Comparison of ENCODE assay signal across 17 mouse cellular contexts in the genomic region with DNA sequence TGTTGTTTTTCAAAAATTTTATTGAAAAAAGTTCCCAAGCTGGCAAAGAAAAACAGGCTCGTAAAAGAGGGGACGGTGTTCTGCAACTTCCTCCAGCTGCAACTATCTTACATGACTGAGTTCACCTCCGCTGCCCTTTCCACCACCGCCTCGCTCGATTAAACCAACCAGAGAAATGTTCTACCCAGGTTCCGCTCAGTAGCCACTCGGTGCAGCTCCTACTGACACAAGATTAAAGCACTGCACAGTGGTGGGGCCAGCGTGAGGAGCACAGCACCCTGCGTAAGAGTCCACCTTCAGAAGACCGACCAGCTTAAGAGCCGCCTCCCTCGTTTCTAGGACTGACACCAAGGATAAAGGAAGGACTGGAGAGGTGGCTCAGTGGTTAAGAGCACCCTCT. TPM values are rescaled to one million over a fixed set of nuclear protein-coding genes. Genes with fewer than 3 reads are reported as not detected.
A peak's percentile ranks its signal among the peaks of the same experiment; 100 is the strongest.
DNase-seq lines count a peak whose midpoint lies in the region; ATAC-seq and TF ChIP-seq lines count a peak whose summit lies in the region.
"Had no signal": no experiment of that assay in that cellular context is flagged by ENCODE, and none has a peak within 500 bp of the region (broad histone marks: within the 10 kb centered on the region; RNA-seq: fewer than 3 reads in every experiment).

No protein-coding gene starts in this region.

- no peak overlapping the region for H3K4me2 ChIP-seq in liver, postnatal 0 days (ENCODE audit: low read depth, low read length)
- no peak overlapping the region for H3K4me2 ChIP-seq in liver, embryonic 11.5 days
- H3K4me2 ChIP-seq: hindbrain, embryonic 12.5 days; liver, embryonic 15.5 days had no signal

- H3K27ac ChIP-seq in liver, postnatal 0 days (ENCODE audit: low read depth): 0 out of 2 replicates have a peak overlapping the region, but pooled peaks have one; percentile 24
- no peak overlapping the region for H3K27ac ChIP-seq in liver, embryonic 11.5 days (ENCODE audit: low read depth, low read length)
- H3K27ac ChIP-seq: heart, embryonic 10.5 days; hindbrain, embryonic 12.5 days; layer of hippocampus, adult 2 months; liver, embryonic 15.5 days; stomach, postnatal 0 days had no signal

- TF ChIP-seq EP300 in liver, postnatal 0 days (IDR thresholded peaks at IDR 0.05; ENCODE audit: low read depth): no peak

- no peaks in the 10 kb centered on the region for H3K9me3 ChIP-seq in liver, postnatal 0 days (ENCODE audit: low read length)
- H3K9me3 ChIP-seq in liver, embryonic 11.5 days (ENCODE audit: control insufficient read depth, low read length): no peaks in the 10 kb centered on the region
- no peaks in the 10 kb centered on the region for H3K9me3 ChIP-seq in E14TG2a.4 (ENCODE audit: low read length)
- H3K9me3 ChIP-seq: heart, embryonic 10.5 days; hindbrain, embryonic 12.5 days; liver, embryonic 15.5 days had no signal

- no peak overlapping the region for H3K9ac ChIP-seq in liver, postnatal 0 days (replicated peaks)
- H3K9ac ChIP-seq in liver, embryonic 11.5 days (ENCODE audit: low read depth, low read length): no peak overlapping the region
- H3K9ac ChIP-seq: hindbrain, embryonic 12.5 days; liver, embryonic 15.5 days had no signal

- peaks cover 32% of the 10 kb centered on the region for H3K36me3 ChIP-seq in liver, postnatal 0 days (replicated peaks; ENCODE audit: insufficient read depth, low read length)
- H3K36me3 ChIP-seq in liver, embryonic 11.5 days (ENCODE audit: control insufficient read depth, insufficient read depth, low read length): peaks cover 41% of the 10 kb centered on the region
- H3K36me3 ChIP-seq in E14TG2a.4 (ENCODE audit: insufficient read depth, low read length): peaks cover 91% of the 10 kb centered on the region

- no peak for ATAC-seq in liver, postnatal 0 days
- no peak for ATAC-seq in liver, embryonic 11.5 days (replicated peaks; ENCODE audit: low FRiP score)

- TF ChIP-seq CTCF in liver, postnatal 0 days (IDR thresholded peaks at IDR 0.05; ENCODE audit: low read depth): no peak
- TF ChIP-seq CTCF in E14TG2a.4 (conservative IDR thresholded peaks at IDR 0.05; ENCODE audit: low read length): no peak

- DNase-seq in liver, postnatal 0 days: no peak
- DNase-seq in liver, embryonic 11.5 days (ENCODE audit: low spot score): no peak
- DNase-seq in kidney, adult 11 months: peak; percentile 79
- peak; percentile 70 to 90 for DNase-seq in kidney, postnatal 25 days
- DNase-seq in cerebellum, adult 9-11 months: no peak
- DNase-seq in right cerebral cortex, adult 18-20 months: no peak
- no peak for DNase-seq in retina, embryonic 14.5 days (ENCODE audit: low spot score)
- DNase-seq: adrenal gland, postnatal 10 days; lung, postnatal 4 days; midbrain, embryonic 14.5 days had no signal

- no peak overlapping the region for H3K4me3 ChIP-seq in liver, postnatal 0 days (ENCODE audit: low read depth, low read length)
- no peak overlapping the region for H3K4me3 ChIP-seq in liver, embryonic 11.5 days (ENCODE audit: low read depth, low read length)
- H3K4me3 ChIP-seq in E14TG2a.4 (replicated peaks; ENCODE audit: low read length): peak overlapping the region; percentile 52
- H3K4me3 ChIP-seq: heart, embryonic 10.5 days; hindbrain, embryonic 12.5 days; layer of hippocampus, adult 2 months; liver, embryonic 15.5 days had no signal

- WGBS in liver, postnatal 0 days (ENCODE audit: insufficient replicate concordance): 72% methylated on average over 13 of the region's 13 CpGs
- WGBS in liver, embryonic 11.5 days: 84% methylated on average over 13 of the region's 13 CpGs

- H3K4me1 ChIP-seq in liver, postnatal 0 days (ENCODE audit: insufficient read depth): peaks cover 51% of the 10 kb centered on the region
- peaks cover 35% of the 10 kb centered on the region for H3K4me1 ChIP-seq in liver, embryonic 11.5 days (replicated peaks; ENCODE audit: control insufficient read depth, insufficient read depth, low read length)
- H3K4me1 ChIP-seq in E14TG2a.4 (replicated peaks; ENCODE audit: low read depth, low read length): peaks cover 95% of the 10 kb centered on the region

- H3K27me3 ChIP-seq in liver, postnatal 0 days (ENCODE audit: insufficient read depth, low read length): no peaks in the 10 kb centered on the region
- no peaks in the 10 kb centered on the region for H3K27me3 ChIP-seq in liver, embryonic 11.5 days (replicated peaks; ENCODE audit: control insufficient read depth, insufficient read depth, low read length)
- no peaks in the 10 kb centered on the region for H3K27me3 ChIP-seq in E14TG2a.4 (ENCODE audit: insufficient read depth, low read length)
- H3K27me3 ChIP-seq: hindbrain, embryonic 12.5 days; liver, embryonic 15.5 days had no signal

RNA-seq across cellular contexts. Expression of a gene that starts 6.5 kb away (rescaled TPM):
- 8.2 and 10.1 TPM in 2 replicates for polyA plus RNA-seq in liver, postnatal 0 days (2015; fragmentation: Nextera tagmentation; extraction: Ambion mirVana)
- polyA plus RNA-seq in liver, embryonic 11.5 days (2014; fragmentation: Nextera tagmentation; extraction: Ambion mirVana): 56.2 and 59.5 TPM in 2 replicates

RNA-seq across cellular contexts. Expression of a gene that starts 16.7 kb away (rescaled TPM):
- polyA plus RNA-seq in liver, postnatal 0 days (2015; fragmentation: Nextera tagmentation; extraction: Ambion mirVana): 6.9 and 8.0 TPM in 2 replicates
- polyA plus RNA-seq in liver, embryonic 11.5 days (2014; fragmentation: Nextera tagmentation; extraction: Ambion mirVana): 26.8 and 27.3 TPM in 2 replicates

RNA-seq across cellular contexts. Expression of a gene that starts 32.3 kb away (rescaled TPM):
- 87.9 and 93.4 TPM in 2 replicates for polyA plus RNA-seq in liver, postnatal 0 days (2015; fragmentation: Nextera tagmentation; extraction: Ambion mirVana)
- 35.5 and 37.4 TPM in 2 replicates for polyA plus RNA-seq in liver, embryonic 11.5 days (2014; fragmentation: Nextera tagmentation; extraction: Ambion mirVana)

RNA-seq across cellular contexts. Expression of a gene that starts 42.7 kb away (rescaled TPM):
- polyA plus RNA-seq in liver, postnatal 0 days (2015; fragmentation: Nextera tagmentation; extraction: Ambion mirVana): not detected in 2 replicates
- 0.89 and 1.4 TPM in 2 replicates for polyA plus RNA-seq in liver, embryonic 11.5 days (2014; fragmentation: Nextera tagmentation; extraction: Ambion mirVana)

RNA-seq across cellular contexts. Expression of a gene that starts 53.4 kb away (rescaled TPM):
- polyA plus RNA-seq in liver, postnatal 0 days (2015; fragmentation: Nextera tagmentation; extraction: Ambion mirVana): 6.0 and 6.6 TPM in 2 replicates
- polyA plus RNA-seq in liver, embryonic 11.5 days (2014; fragmentation: Nextera tagmentation; extraction: Ambion mirVana): 19.5 and 25.1 TPM in 2 replicates
- polyA plus RNA-seq: frontal cortex, adult 2 months had no signal

Comparison
In these comparisons a context has a peak if more than half of its experiments do, and no peak if none do; other contexts are left out.
1. DNase-seq: peak in kidney, adult 11 months (single experiment) and kidney, postnatal 25 days (2 of 2); none in liver, postnatal 0 days (single experiment), liver, embryonic 11.5 days (single experiment), cerebellum, adult 9-11 months (single experiment), right cerebral cortex, adult 18-20 months (single experiment) and retina, embryonic 14.5 days (single experiment).